Mouse (Mus musculus) E14TG2a.4 (cell line): ENCODE results near the gene Alb.

Source experiments
- CTCF ChIP-seq: conservative IDR thresholded peaks from 2 replicates; pipeline ENCODE4 v1.5.1; 2014; ENCODE audit warnings: low read length
- NANOG ChIP-seq: IDR thresholded peaks from 2 replicates; pipeline ENCODE4 v1.6.1; 2014; ENCODE audit warnings: borderline replicate concordance, low read length, mixed read lengths
- POU5F1 ChIP-seq: IDR thresholded peaks from 2 replicates; pipeline ENCODE4 v1.6.1; 2014; ENCODE audit warnings: low read length, borderline replicate concordance

DNA sequence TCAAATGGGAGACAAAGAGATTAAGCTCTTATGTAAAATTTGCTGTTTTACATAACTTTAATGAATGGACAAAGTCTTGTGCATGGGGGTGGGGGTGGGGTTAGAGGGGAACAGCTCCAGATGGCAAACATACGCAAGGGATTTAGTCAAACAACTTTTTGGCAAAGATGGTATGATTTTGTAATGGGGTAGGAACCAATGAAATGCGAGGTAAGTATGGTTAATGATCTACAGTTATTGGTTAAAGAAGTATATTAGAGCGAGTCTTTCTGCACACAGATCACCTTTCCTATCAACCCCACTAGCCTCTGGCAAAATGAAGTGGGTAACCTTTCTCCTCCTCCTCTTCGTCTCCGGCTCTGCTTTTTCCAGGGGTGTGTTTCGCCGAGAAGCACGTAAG lies at the start of gene Alb:
- TF ChIP-seq CTCF (no peak), POU5F1 (no peak), NANOG (no peak)
